Mouse (Mus musculus): ENCODE measurements at regions not wholly inside any gene's neighbourhood (a gene's known extent, or its start where the extent isn't known, plus 50 kb on each side); places are given as distances from the start of the nearest gene placed in this dataset.

DNA sequence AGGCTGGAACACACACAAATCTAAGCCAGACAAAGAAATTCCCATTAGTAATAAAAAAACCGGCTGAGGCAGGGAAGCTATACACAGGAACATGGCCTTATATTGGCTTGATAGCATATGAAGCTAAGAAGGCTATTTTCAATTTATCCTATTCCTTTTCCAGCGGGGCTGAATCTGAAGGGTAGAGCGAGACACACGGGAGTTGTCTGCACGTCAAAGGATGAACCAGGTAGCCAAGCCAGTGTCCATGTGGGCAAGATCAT, 61.6 kb upstream of the Csrp2 start:
- Histone ChIP-seq H3K4me2 (ENCODE audit: low read depth) (no peak overlapping the region), H3K4me3 (no peak overlapping the region), H3K36me3 (ENCODE audit: control insufficient read depth, insufficient read depth) (no peaks in the 10 kb centered on the region), H3K27me3 (ENCODE audit: control insufficient read depth, insufficient read depth, insufficient read length) (no peaks in the 10 kb centered on the region), H3K79me2 (ENCODE audit: control insufficient read depth, insufficient read depth) (no peaks in the 10 kb centered on the region), H3ac (ENCODE audit: control insufficient read depth, insufficient read length) (no peak overlapping the region)
- TF ChIP-seq MYOG (IDR thresholded peaks at IDR 0.05; ENCODE audit: control insufficient read depth in 1 of 3, insufficient read depth in 1 of 3, insufficient read length in 2 of 3, low read depth in 2 of 3) (no peak), E2F4 (IDR thresholded peaks at IDR 0.05; ENCODE audit: insufficient read depth) (no peak), MAX (IDR thresholded peaks at IDR 0.05; ENCODE audit: low read depth) (no peak), MYOD1 (IDR thresholded peaks at IDR 0.05; ENCODE audit: control insufficient read depth in 1 of 3, insufficient read length in 2 of 3, low read depth in 2 of 3) (no peak), SRF (IDR thresholded peaks at IDR 0.05; ENCODE audit: control insufficient read depth, insufficient read length, low read depth) (no peak), TCF12 (IDR thresholded peaks at IDR 0.05; ENCODE audit: insufficient read depth, poor library complexity, severe bottlenecking) (no peak), POLR2A (IDR thresholded peaks at IDR 0.05; ENCODE audit: insufficient read length, low read depth) (no peak), REST (IDR thresholded peaks at IDR 0.05; ENCODE audit: insufficient read depth, insufficient read length) (no peak), TCF3 (IDR thresholded peaks at IDR 0.05; ENCODE audit: insufficient read length, low read depth) (no peak), CEBPB (IDR thresholded peaks at IDR 0.05; ENCODE audit: insufficient read depth, poor library complexity, severe bottlenecking) (no peak)

DNA sequence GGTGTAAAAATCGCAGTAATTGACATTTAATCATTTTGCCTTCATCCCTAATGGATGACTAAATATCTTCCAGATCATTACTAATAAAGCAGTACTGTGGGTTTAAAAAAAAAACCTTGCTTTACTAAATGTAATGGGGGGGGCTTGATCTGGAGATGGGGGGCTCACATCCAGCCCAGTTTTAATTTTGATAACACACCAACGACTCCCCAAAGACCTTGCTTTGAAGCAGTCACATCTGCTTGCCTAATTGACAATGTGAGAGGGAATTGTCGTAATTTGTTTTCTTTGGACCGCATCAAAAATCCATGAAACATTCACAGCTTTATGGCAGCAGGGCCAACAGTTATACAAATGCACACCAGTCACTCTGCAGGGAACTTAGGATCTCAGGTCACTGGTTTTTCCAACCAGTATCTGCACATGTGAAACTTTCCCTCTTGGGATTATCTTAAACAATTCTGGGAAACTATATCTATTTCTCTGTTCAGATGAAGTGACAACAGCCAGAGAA, 61.1 kb upstream of the Csrp2 start:
- no peaks in the 10 kb centered on the region for H3K27me3 ChIP-seq (ENCODE audit: control insufficient read depth, insufficient read depth, insufficient read length)
- H3ac ChIP-seq (ENCODE audit: control insufficient read depth, insufficient read length): no peak overlapping the region
- no peak overlapping the region for H3K4me3 ChIP-seq
- H3K36me3 ChIP-seq (ENCODE audit: control insufficient read depth, insufficient read depth): no peaks in the 10 kb centered on the region
- TF ChIP-seq POLR2AphosphoS2 (IDR thresholded peaks at IDR 0.05; ENCODE audit: insufficient read length, low read depth) (no peak), TCF3 (IDR thresholded peaks at IDR 0.05; ENCODE audit: insufficient read length, low read depth) (no peak), TCF12 (IDR thresholded peaks at IDR 0.05; ENCODE audit: insufficient read depth, poor library complexity, severe bottlenecking) (no peak), MAX (IDR thresholded peaks at IDR 0.05; ENCODE audit: low read depth) (no peak), MYOD1 (IDR thresholded peaks at IDR 0.05; ENCODE audit: control insufficient read depth in 1 of 3, insufficient read length in 2 of 3, low read depth in 2 of 3) (no peak), SRF (IDR thresholded peaks at IDR 0.05; ENCODE audit: control insufficient read depth, insufficient read length, low read depth) (no peak), POLR2A (IDR thresholded peaks at IDR 0.05; ENCODE audit: insufficient read length, low read depth) (no peak), E2F4 (IDR thresholded peaks at IDR 0.05; ENCODE audit: insufficient read depth) (no peak), CEBPB (IDR thresholded peaks at IDR 0.05; ENCODE audit: insufficient read depth, poor library complexity, severe bottlenecking) (no peak), USF1 (IDR thresholded peaks at IDR 0.05; ENCODE audit: low read depth) (no peak), REST (IDR thresholded peaks at IDR 0.05; ENCODE audit: insufficient read depth, insufficient read length) (no peak), MYOG (IDR thresholded peaks at IDR 0.05; ENCODE audit: control insufficient read depth in 1 of 3, insufficient read depth in 1 of 3, insufficient read length in 2 of 3, low read depth in 2 of 3) (no peak)
- no peak overlapping the region for H3K4me2 ChIP-seq (ENCODE audit: low read depth)
- H3K79me2 ChIP-seq (ENCODE audit: control insufficient read depth, insufficient read depth): no peaks in the 10 kb centered on the region

DNA sequence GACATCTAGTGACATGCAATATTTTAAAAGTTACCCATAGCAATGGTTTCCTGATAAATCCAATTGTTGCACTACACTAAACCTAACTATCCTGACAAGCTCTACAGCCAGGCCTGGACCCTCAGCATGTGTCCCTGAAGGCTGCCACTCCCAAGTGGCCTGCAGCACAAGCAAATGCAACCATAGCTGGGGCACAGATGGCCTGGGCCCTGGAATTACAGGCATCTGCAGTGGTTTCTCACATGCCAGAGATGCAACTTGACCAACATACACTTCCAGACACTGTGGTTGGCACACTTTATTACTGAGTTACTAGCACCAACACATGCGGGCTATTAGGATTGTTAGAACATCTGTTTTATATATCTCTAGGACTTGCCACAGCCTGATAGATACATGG, 60.3 kb upstream of the Csrp2 start:
- TF ChIP-seq POLR2AphosphoS2 (IDR thresholded peaks at IDR 0.05; ENCODE audit: insufficient read length, low read depth) (no peak), MYOD1 (IDR thresholded peaks at IDR 0.05; ENCODE audit: control insufficient read depth in 1 of 3, insufficient read length in 2 of 3, low read depth in 2 of 3) (peak in 2 of 3 experiments; percentile 78 to 84), REST (IDR thresholded peaks at IDR 0.05; ENCODE audit: insufficient read depth, insufficient read length) (no peak), MYOG (IDR thresholded peaks at IDR 0.05; ENCODE audit: control insufficient read depth in 1 of 3, insufficient read depth in 1 of 3, insufficient read length in 2 of 3, low read depth in 2 of 3) (peak; percentile 62 to 96 (median 88)), CEBPB (IDR thresholded peaks at IDR 0.05; ENCODE audit: insufficient read depth, poor library complexity, severe bottlenecking) (no peak), POLR2A (IDR thresholded peaks at IDR 0.05; ENCODE audit: insufficient read length, low read depth) (no peak), E2F4 (IDR thresholded peaks at IDR 0.05; ENCODE audit: insufficient read depth) (no peak), SRF (IDR thresholded peaks at IDR 0.05; ENCODE audit: control insufficient read depth, insufficient read length, low read depth) (no peak), TCF3 (IDR thresholded peaks at IDR 0.05; ENCODE audit: insufficient read length, low read depth) (peak; percentile 70), TCF12 (IDR thresholded peaks at IDR 0.05; ENCODE audit: insufficient read depth, poor library complexity, severe bottlenecking) (peak; percentile 50), MAX (IDR thresholded peaks at IDR 0.05; ENCODE audit: low read depth) (no peak), USF1 (IDR thresholded peaks at IDR 0.05; ENCODE audit: low read depth) (no peak)
- no peaks in the 10 kb centered on the region for H3K79me2 ChIP-seq (ENCODE audit: control insufficient read depth, insufficient read depth)
- H3K4me2 ChIP-seq (ENCODE audit: low read depth): no peak overlapping the region
- no peaks in the 10 kb centered on the region for H3K27me3 ChIP-seq (ENCODE audit: control insufficient read depth, insufficient read depth, insufficient read length)
- no peak overlapping the region for H3K4me3 ChIP-seq
- H3K36me3 ChIP-seq (ENCODE audit: control insufficient read depth, insufficient read depth): no peaks in the 10 kb centered on the region
- H3ac ChIP-seq (ENCODE audit: control insufficient read depth, insufficient read length): no peak overlapping the region

Data from myocyte (in vitro differentiated cells).